Mouse (Mus musculus): ENCODE results near the gene Slc44a2.
A peak's percentile ranks its signal among the peaks of the same experiment; 100 is the strongest.

DNA sequence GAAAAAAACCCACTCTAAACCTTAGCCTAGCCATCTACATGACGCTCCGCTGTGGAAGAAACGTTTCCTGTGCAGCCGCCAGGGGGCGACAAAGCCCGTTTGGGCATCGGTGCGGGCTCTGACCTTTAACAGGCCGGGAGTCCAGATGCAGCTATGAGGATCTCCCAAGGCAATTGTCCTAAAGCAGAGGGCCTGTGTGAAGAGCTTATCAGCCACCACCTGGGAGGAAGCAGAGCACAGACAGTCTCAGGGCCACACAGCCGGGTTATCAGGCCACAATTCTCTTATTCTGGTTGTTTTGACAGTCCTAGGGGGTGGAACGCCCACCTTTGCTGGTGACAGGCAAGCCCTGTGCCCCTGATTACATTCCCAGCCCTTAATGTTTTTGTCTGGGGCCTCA lies 7.1 kb upstream of the Slc44a2 start:
- TF ChIP-seq POLR2A (IDR thresholded peaks at IDR 0.05; ENCODE audit: control insufficient read depth, low read depth, low read length) (no peak), CTCF (IDR thresholded peaks at IDR 0.05; ENCODE audit: control insufficient read depth, insufficient read depth, insufficient replicate concordance, low read depth, low read length) (peak; percentile 94)

Measured in testis, adult 2 months (tissue).